Mouse (Mus musculus) embryonic fibroblast, embryonic 13.5 days (primary cell): Measurements from ENCODE around the gene Abca17.

Experiments
- CTCF ChIP-seq: IDR thresholded peaks from 2 replicates; pipeline ENCODE4 v1.5.1; 2011; ENCODE audit warnings: mild to moderate bottlenecking, control low read depth, low read length, moderate library complexity, borderline replicate concordance; ENCODE audit not compliant: insufficient read depth
- POLR2A ChIP-seq: IDR thresholded peaks from 2 replicates; pipeline ENCODE4 v1.6.1; 2011; ENCODE audit warnings: low read depth, mild to moderate bottlenecking, control low read depth, low read length, moderate library complexity

DNA sequence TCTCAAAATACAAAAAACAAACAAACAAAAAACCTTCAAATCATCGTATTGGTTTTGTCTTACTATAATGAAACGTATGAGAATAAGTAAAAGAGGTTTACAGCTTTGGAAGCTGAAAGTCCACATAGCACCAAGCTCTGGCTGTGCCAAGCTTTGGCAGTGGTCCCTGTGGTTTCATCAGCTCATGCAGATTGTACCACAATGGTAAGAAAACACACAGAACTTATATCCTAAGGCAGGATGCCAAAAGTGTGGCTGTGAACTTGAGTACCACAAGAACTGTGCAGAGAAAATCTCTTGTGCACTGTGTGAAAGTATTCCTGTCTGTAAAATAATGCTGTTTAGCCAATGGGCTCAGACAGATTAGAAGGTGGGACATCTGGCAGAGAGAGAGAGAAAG is 1.7 kb downstream of the Abca17 start:
- TF ChIP-seq POLR2A (no peak), CTCF (no peak)
